10 mouse cellular contexts compared by ENCODE assay signal in the genomic region with DNA sequence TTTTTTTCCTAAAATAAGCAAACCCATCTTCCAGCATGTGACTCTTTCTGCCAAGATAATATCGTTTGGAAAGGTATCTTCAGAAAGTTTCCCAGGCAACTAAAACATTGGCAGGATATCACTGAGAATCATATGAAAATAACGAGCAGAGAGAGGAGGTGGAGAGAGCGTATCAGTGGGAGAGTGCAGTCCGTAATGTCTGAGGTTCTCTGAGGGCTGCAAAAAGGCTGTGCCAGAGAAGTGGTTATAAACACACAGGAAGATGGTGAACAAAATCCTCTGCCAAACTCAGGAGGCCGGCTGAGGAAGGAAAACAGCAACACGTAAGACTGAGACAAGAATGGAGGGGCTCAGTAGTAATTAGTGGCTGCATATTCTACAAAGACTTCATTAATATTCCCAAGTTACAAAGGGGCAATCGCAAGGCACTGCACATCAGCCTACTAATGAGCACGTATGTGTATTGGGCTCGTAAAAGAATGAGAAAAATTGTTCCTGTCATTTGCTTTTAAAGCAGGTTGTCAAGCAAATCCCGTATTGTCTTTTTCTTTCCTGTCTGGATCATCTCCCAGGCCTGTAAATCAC. TPM values are rescaled to one million over a fixed set of nuclear protein-coding genes. Genes with fewer than 3 reads are reported as not detected.
DNase-seq lines count a peak whose midpoint lies in the region; ATAC-seq and TF ChIP-seq lines count a peak whose summit lies in the region.
"Had no signal": no experiment of that assay in that cellular context is flagged by ENCODE, and none has a peak within 500 bp of the region (broad histone marks: within the 10 kb centered on the region; RNA-seq: fewer than 3 reads in every experiment).

No protein-coding gene starts in this region.

- H3K9me3 ChIP-seq in heart, embryonic 13.5 days = no peaks in the 10 kb centered on the region
- H3K9me3 ChIP-seq in lung, embryonic 14.5 days (ENCODE audit: low read depth, low read length) = no peaks in the 10 kb centered on the region
- no peaks in the 10 kb centered on the region for H3K9me3 ChIP-seq in lung, postnatal 0 days (ENCODE audit: low read length)
- H3K9me3 ChIP-seq in forebrain, embryonic 16.5 days (ENCODE audit: control insufficient read depth, low read length) = no peaks in the 10 kb centered on the region
- no peaks in the 10 kb centered on the region for H3K9me3 ChIP-seq in stomach, embryonic 15.5 days
- H3K9me3 ChIP-seq: liver, embryonic 15.5 days had no signal

- no peaks in the 10 kb centered on the region for H3K36me3 ChIP-seq in heart, embryonic 13.5 days
- H3K36me3 ChIP-seq in lung, embryonic 14.5 days (ENCODE audit: insufficient read depth) = no peaks in the 10 kb centered on the region
- no peaks in the 10 kb centered on the region for H3K36me3 ChIP-seq in lung, postnatal 0 days (ENCODE audit: insufficient read depth, low read length)
- no peaks in the 10 kb centered on the region for H3K36me3 ChIP-seq in forebrain, embryonic 16.5 days (ENCODE audit: control insufficient read depth, insufficient read depth)
- H3K36me3 ChIP-seq in stomach, embryonic 15.5 days = no peaks in the 10 kb centered on the region
- H3K36me3 ChIP-seq: liver, embryonic 15.5 days had no signal

- no peaks in the 10 kb centered on the region for H3K27me3 ChIP-seq in heart, embryonic 13.5 days (replicated peaks)
- no peaks in the 10 kb centered on the region for H3K27me3 ChIP-seq in lung, embryonic 14.5 days (ENCODE audit: insufficient read depth, low read length)
- H3K27me3 ChIP-seq in lung, postnatal 0 days (replicated peaks; ENCODE audit: insufficient read depth, low read length) = no peaks in the 10 kb centered on the region
- no peaks in the 10 kb centered on the region for H3K27me3 ChIP-seq in forebrain, embryonic 16.5 days (replicated peaks; ENCODE audit: control insufficient read depth, insufficient read depth, low read length)
- H3K27me3 ChIP-seq in stomach, embryonic 15.5 days (replicated peaks) = no peaks in the 10 kb centered on the region
- H3K27me3 ChIP-seq: liver, embryonic 15.5 days had no signal

- no peak overlapping the region for H3K4me3 ChIP-seq in heart, embryonic 13.5 days
- no peak overlapping the region for H3K4me3 ChIP-seq in lung, embryonic 14.5 days (ENCODE audit: low read depth, low read length)
- H3K4me3 ChIP-seq in lung, postnatal 0 days (ENCODE audit: low read depth, low read length) = no peak overlapping the region
- no peak overlapping the region for H3K4me3 ChIP-seq in forebrain, embryonic 16.5 days (replicated peaks; ENCODE audit: low read length)
- H3K4me3 ChIP-seq in stomach, embryonic 15.5 days (replicated peaks) = no peak overlapping the region
- H3K4me3 ChIP-seq: liver, embryonic 15.5 days had no signal

- no peak for TF ChIP-seq EP300 in lung, postnatal 0 days (IDR thresholded peaks at IDR 0.05)

- peak overlapping the region; percentile 33 for H3K4me2 ChIP-seq in heart, embryonic 13.5 days
- H3K4me2 ChIP-seq in lung, embryonic 14.5 days = peak overlapping the region; percentile 2
- no peak overlapping the region for H3K4me2 ChIP-seq in lung, postnatal 0 days (replicated peaks; ENCODE audit: low read depth, low read length)
- peak overlapping the region; percentile 37 for H3K4me2 ChIP-seq in forebrain, embryonic 16.5 days (ENCODE audit: low read length)
- peak overlapping the region; percentile 2; the same call in 1 of the 2 replicates for H3K4me2 ChIP-seq in stomach, embryonic 15.5 days
- H3K4me2 ChIP-seq: liver, embryonic 15.5 days had no signal

- no peak for ATAC-seq in heart, embryonic 13.5 days (ENCODE audit: extremely low read depth, insufficient number of reproducible peaks, low FRiP score, low TSS enrichment)
- ATAC-seq in lung, embryonic 14.5 days (ENCODE audit: insufficient read depth) = no peak; the same call in 1 of the 2 replicates
- no peak for ATAC-seq in lung, postnatal 0 days
- peak; percentile 93 for ATAC-seq in forebrain, embryonic 16.5 days
- no peak for ATAC-seq in stomach, embryonic 15.5 days (ENCODE audit: insufficient read depth, low FRiP score, low read depth)

- no peak for DNase-seq in heart, adult 18-20 months
- DNase-seq in lung, embryonic 14.5 days = peak; percentile 17
- no peak for DNase-seq in lung, postnatal 0 days (ENCODE audit: low spot score)
- DNase-seq in cerebellum, adult 9-10 months = no peak
- no peak for DNase-seq in left cerebral cortex, adult 8-10 months (ENCODE audit: low spot score in 2 of 2)
- DNase-seq: right cerebral cortex, adult 18-20 months had no signal

- no peak for TF ChIP-seq CTCF in lung, embryonic 14.5 days (IDR thresholded peaks at IDR 0.05; ENCODE audit: low read depth)
- TF ChIP-seq CTCF in lung, postnatal 0 days (IDR thresholded peaks at IDR 0.05) = no peak

- no peak overlapping the region for H3K9ac ChIP-seq in heart, embryonic 13.5 days
- H3K9ac ChIP-seq in lung, embryonic 14.5 days = no peak overlapping the region
- no peak overlapping the region for H3K9ac ChIP-seq in lung, postnatal 0 days (replicated peaks; ENCODE audit: low read depth)
- H3K9ac ChIP-seq in forebrain, embryonic 16.5 days (replicated peaks; ENCODE audit: low read depth, low read length) = 0 out of 2 replicates have a peak overlapping the region, but pooled peaks have one; percentile 11
- H3K9ac ChIP-seq in stomach, embryonic 15.5 days = no peak overlapping the region
- H3K9ac ChIP-seq: liver, embryonic 15.5 days had no signal

- WGBS in heart, embryonic 13.5 days = 47% methylated on average over 10 of the region's 10 CpGs
- WGBS in lung, embryonic 14.5 days = 38% methylated on average over 10 of the region's 10 CpGs
- 39% methylated on average over 10 of the region's 10 CpGs for WGBS in lung, postnatal 0 days
- WGBS in forebrain, embryonic 16.5 days = 3% methylated on average over 10 of the region's 10 CpGs
- WGBS in stomach, embryonic 15.5 days = 37% methylated on average over 10 of the region's 10 CpGs

- H3K4me1 ChIP-seq in heart, embryonic 13.5 days = peaks cover 14% of the 10 kb centered on the region
- no peaks in the 10 kb centered on the region for H3K4me1 ChIP-seq in lung, embryonic 14.5 days (ENCODE audit: insufficient read depth)
- no peaks in the 10 kb centered on the region for H3K4me1 ChIP-seq in lung, postnatal 0 days (ENCODE audit: insufficient read depth, low read depth, low read length)
- H3K4me1 ChIP-seq in forebrain, embryonic 16.5 days (replicated peaks; ENCODE audit: control insufficient read depth, insufficient read depth, low read length) = peaks cover 17% of the 10 kb centered on the region
- no peaks in the 10 kb centered on the region for H3K4me1 ChIP-seq in stomach, embryonic 15.5 days
- H3K4me1 ChIP-seq: liver, embryonic 15.5 days had no signal

- H3K27ac ChIP-seq in heart, embryonic 13.5 days (replicated peaks) = peak overlapping the region; percentile 75
- peak overlapping the region; percentile 52; the same call in 1 of the 2 replicates for H3K27ac ChIP-seq in lung, embryonic 14.5 days (ENCODE audit: low read depth)
- no peak overlapping the region for H3K27ac ChIP-seq in lung, postnatal 0 days (ENCODE audit: low read length)
- peak overlapping the region; percentile 65 for H3K27ac ChIP-seq in forebrain, embryonic 16.5 days (ENCODE audit: low read length)
- H3K27ac ChIP-seq in stomach, embryonic 15.5 days = peak overlapping the region; percentile 19; the same call in 1 of the 2 replicates
- H3K27ac ChIP-seq: liver, embryonic 15.5 days had no signal

RNA-seq across cellular contexts. Expression of a gene that starts 54.8 kb away (rescaled TPM):
- 18.9 and 21.6 TPM in 2 replicates for polyA plus RNA-seq in heart, embryonic 13.5 days (2015; fragmentation: Nextera tagmentation; extraction: Ambion mirVana)
- 10 to 100 TPM in 1 of 2 experiments, 1 to 10 TPM in 1; 7.9 to 11.4 TPM for total RNA-seq in heart, adult 18-20 months (2021)
- 26.2 and 26.8 TPM in 2 replicates for polyA plus RNA-seq in lung, embryonic 14.5 days (2014; fragmentation: Nextera tagmentation; extraction: Ambion mirVana)
- 9.6 and 11.4 TPM in 2 replicates for polyA plus RNA-seq in lung, postnatal 0 days (2015; fragmentation: Nextera tagmentation; extraction: Ambion mirVana)
- 62.3 and 74.4 TPM in 2 replicates for polyA plus RNA-seq in forebrain, embryonic 16.5 days (2015; fragmentation: Nextera tagmentation; extraction: Ambion mirVana)
- 25.7 and 30.4 TPM in 2 replicates for polyA plus RNA-seq in stomach, embryonic 15.5 days (2015; fragmentation: Nextera tagmentation; extraction: Ambion mirVana)
- 10 to 100 TPM; 54.7 to 63.1 (median 59.9) TPM for total RNA-seq in left cerebral cortex, adult 8-10 months (2022)
